Mouse (Mus musculus): ENCODE data around the gene Phyhd1.

DNA sequence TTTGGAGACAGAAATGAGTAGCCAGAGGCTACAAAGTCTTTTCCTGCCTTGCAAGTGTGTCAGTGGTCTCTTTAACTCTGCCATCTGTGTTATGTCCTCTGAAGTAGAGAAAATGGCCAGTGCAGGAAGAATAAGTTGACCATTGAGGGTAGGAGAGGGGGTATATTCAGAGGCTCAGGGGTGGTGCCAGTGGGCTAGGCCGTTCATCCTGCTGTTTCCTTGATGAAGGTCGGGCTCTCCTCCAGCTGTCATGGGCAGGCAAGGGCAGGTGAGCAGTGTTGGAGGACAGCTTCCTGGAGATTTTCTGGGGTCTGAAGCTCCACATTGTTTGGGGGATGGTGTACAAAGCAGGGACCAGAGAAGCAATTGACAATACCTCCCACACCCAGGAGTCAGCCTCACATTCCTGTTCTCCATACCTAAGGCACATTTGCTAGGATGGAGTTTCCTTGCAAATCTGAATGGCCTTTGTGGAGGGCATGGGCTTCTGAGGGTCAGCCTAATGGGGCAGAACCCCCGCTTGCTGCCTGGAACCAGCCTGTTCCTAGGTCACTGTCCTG, 27.0 kb upstream of the Phyhd1 start:
- TF ChIP-seq CTCF (IDR thresholded peaks at IDR 0.05; ENCODE audit: control insufficient read depth, insufficient read depth, insufficient replicate concordance, low read depth, low read length), result no peak
- no peak for TF ChIP-seq POLR2A (IDR thresholded peaks at IDR 0.05; ENCODE audit: control insufficient read depth, low read depth, low read length)
